Mouse (Mus musculus) splenic B cell, adult 2 months (primary cell): ENCODE results near the gene Hectd2.

Experiments used
- DNase-seq: peaks from one replicate; pipeline ENCODE4 v3.0.0-alpha.2; 2011; ENCODE audit warnings: low read depth, low spot score
- H3K27me3 ChIP-seq: 2 replicates; pipeline ENCODE4 v1.6.1; 2012; ENCODE audit warnings: mild to moderate bottlenecking, low read length, moderate library complexity, mixed read lengths; ENCODE audit not compliant: control insufficient read depth, poor library complexity, insufficient read depth, severe bottlenecking
- H3K36me3 ChIP-seq: 2 replicates; pipeline ENCODE4 v1.6.1; 2012; ENCODE audit warnings: mild to moderate bottlenecking, low read length, moderate library complexity, mixed read lengths; ENCODE audit not compliant: control insufficient read depth, poor library complexity, insufficient read depth, severe bottlenecking

Hectd2 gene

GRCm38 (mm10) chr19:36646132-36646828, 91.8 kb downstream of the Hectd2 start:
- H3K36me3 ChIP-seq: no peaks in the 10 kb centered on the region
- H3K27me3 ChIP-seq: no peaks in the 10 kb centered on the region
- DNase-seq: no peak

GRCm38 (mm10) chr19:36652686-36653085, 98.2 kb downstream of the Hectd2 start:
- no peak for DNase-seq
- no peaks in the 10 kb centered on the region for H3K27me3 ChIP-seq
- no peaks in the 10 kb centered on the region for H3K36me3 ChIP-seq

- no peaks in the 10 kb centered on the region for H3K36me3 ChIP-seq
- no peaks in the 10 kb centered on the region for H3K27me3 ChIP-seq
- no peak for DNase-seq
Measured at GRCm38 (mm10) chr19:36662734-36663133, 108.3 kb downstream of the Hectd2 start.

GRCm38 (mm10) chr19:36663918-36664317, 109.5 kb downstream of the Hectd2 start:
- DNase-seq: no peak
- no peaks in the 10 kb centered on the region for H3K36me3 ChIP-seq
- no peaks in the 10 kb centered on the region for H3K27me3 ChIP-seq

- DNase-seq: no peak
- H3K27me3 ChIP-seq: no peaks in the 10 kb centered on the region
- H3K36me3 ChIP-seq: no peaks in the 10 kb centered on the region
Measured at GRCm38 (mm10) chr19:36664417-36664816, 110.0 kb downstream of the Hectd2 start.

GRCm38 (mm10) chr19:36665206-36665605, 110.8 kb downstream of the Hectd2 start:
- no peak for DNase-seq
- H3K36me3 ChIP-seq: no peaks in the 10 kb centered on the region
- H3K27me3 ChIP-seq: no peaks in the 10 kb centered on the region

GRCm38 (mm10) chr19:36665641-36666040, 111.2 kb downstream of the Hectd2 start:
- no peaks in the 10 kb centered on the region for H3K27me3 ChIP-seq
- no peaks in the 10 kb centered on the region for H3K36me3 ChIP-seq
- DNase-seq: no peak

GRCm38 (mm10) chr19:36666471-36666870, 112.0 kb downstream of the Hectd2 start:
- Histone ChIP-seq H3K27me3 (no peaks in the 10 kb centered on the region), H3K36me3 (no peaks in the 10 kb centered on the region)
- no peak for DNase-seq

- Histone ChIP-seq H3K27me3 (no peaks in the 10 kb centered on the region), H3K36me3 (no peaks in the 10 kb centered on the region)
- no peak for DNase-seq
Measured at GRCm38 (mm10) chr19:36667368-36667767, 112.9 kb downstream of the Hectd2 start.

- no peaks in the 10 kb centered on the region for H3K36me3 ChIP-seq
- no peak for DNase-seq
Measured at GRCm38 (mm10) chr19:36668098-36668497, 113.7 kb downstream of the Hectd2 start.

GRCm38 (mm10) chr19:36668881-36669639, 114.6 kb downstream of the Hectd2 start:
- H3K27me3 ChIP-seq: no peaks in the 10 kb centered on the region
- DNase-seq: no peak

More at GRCm38 (mm10) chr19:36668098-36668497, 113.7 kb downstream of the Hectd2 start:
- H3K27me3 ChIP-seq: no peaks in the 10 kb centered on the region

GRCm38 (mm10) chr19:36669720-36670451, 115.4 kb downstream of the Hectd2 start:
- Histone ChIP-seq H3K36me3 (no peaks in the 10 kb centered on the region), H3K27me3 (no peaks in the 10 kb centered on the region)
- DNase-seq: no peak

More at GRCm38 (mm10) chr19:36668881-36669639, 114.6 kb downstream of the Hectd2 start:
- H3K36me3 ChIP-seq: no peaks in the 10 kb centered on the region
